Mouse (Mus musculus) E14TG2a.4 (cell line): Measurements from ENCODE around the gene Castor1.

Experiments
- H3K27me3 ChIP-seq: 2 replicates; pipeline ENCODE4 v1.6.1; 2014; ENCODE audit warnings: low read length, control low read depth; ENCODE audit not compliant: insufficient read depth
- H3K36me3 ChIP-seq: 2 replicates; pipeline ENCODE4 v1.6.1; 2014; ENCODE audit warnings: low read length, control low read depth; ENCODE audit not compliant: insufficient read depth
- H3K4me1 ChIP-seq: replicated peaks from 2 replicates; pipeline ENCODE4 v1.6.1; 2014; ENCODE audit warnings: low read depth, low read length, control low read depth
- H3K4me3 ChIP-seq: replicated peaks from 2 replicates; pipeline ENCODE4 v1.5.1; 2014; ENCODE audit warnings: mild to moderate bottlenecking, low read length
- H3K9me3 ChIP-seq: 2 replicates; pipeline ENCODE4 v1.6.1; 2014; ENCODE audit warnings: low read length, control low read depth
- CTCF ChIP-seq: conservative IDR thresholded peaks from 2 replicates; pipeline ENCODE4 v1.5.1; 2014; ENCODE audit warnings: low read length
- NANOG ChIP-seq: IDR thresholded peaks from 2 replicates; pipeline ENCODE4 v1.6.1; 2014; ENCODE audit warnings: borderline replicate concordance, low read length, mixed read lengths
- POU5F1 ChIP-seq: IDR thresholded peaks from 2 replicates; pipeline ENCODE4 v1.6.1; 2014; ENCODE audit warnings: low read length, borderline replicate concordance

Castor1 gene

GRCm38 (mm10) chr11:4246126-4246525, 28.1 kb downstream of the Castor1 start:
- peak; percentile 93 for TF ChIP-seq NANOG
- TF ChIP-seq POU5F1: no peak
- TF ChIP-seq CTCF: no peak
- H3K4me1 ChIP-seq: peaks cover 59% of the 10 kb centered on the region
- no peaks in the 10 kb centered on the region for H3K36me3 ChIP-seq
- no peaks in the 10 kb centered on the region for H3K27me3 ChIP-seq
- peak overlapping the region; percentile 66 for H3K4me3 ChIP-seq
- peaks cover 12% of the 10 kb centered on the region for H3K9me3 ChIP-seq

GRCm38 (mm10) chr11:4246623-4247022, 28.6 kb downstream of the Castor1 start:
- Histone ChIP-seq H3K9me3 (peaks cover 16% of the 10 kb centered on the region), H3K36me3 (no peaks in the 10 kb centered on the region), H3K27me3 (no peaks in the 10 kb centered on the region), H3K4me1 (peaks cover 59% of the 10 kb centered on the region), H3K4me3 (peak overlapping the region; percentile 66; the same call in 1 of the 2 replicates)
- TF ChIP-seq POU5F1 (no peak), CTCF (no peak), NANOG (no peak)

- H3K9me3 ChIP-seq: peaks cover 16% of the 10 kb centered on the region
- H3K4me1 ChIP-seq: peaks cover 62% of the 10 kb centered on the region
- TF ChIP-seq NANOG (no peak), POU5F1 (no peak), CTCF (no peak)
- no peaks in the 10 kb centered on the region for H3K36me3 ChIP-seq
- peak overlapping the region; percentile 50 for H3K4me3 ChIP-seq
- H3K27me3 ChIP-seq: no peaks in the 10 kb centered on the region
These were observed 29.4 kb downstream of the Castor1 start for GRCm38 (mm10) chr11:4247201-4247959.

GRCm38 (mm10) chr11:4249151-4249550, 31.1 kb downstream of the Castor1 start:
- peaks cover 16% of the 10 kb centered on the region for H3K9me3 ChIP-seq
- no peaks in the 10 kb centered on the region for H3K27me3 ChIP-seq
- TF ChIP-seq POU5F1 (no peak), NANOG (no peak), CTCF (no peak)
- no peak overlapping the region for H3K4me3 ChIP-seq
- no peaks in the 10 kb centered on the region for H3K36me3 ChIP-seq
- peaks cover 71% of the 10 kb centered on the region for H3K4me1 ChIP-seq

GRCm38 (mm10) chr11:4250290-4250689, 32.3 kb downstream of the Castor1 start:
- Histone ChIP-seq H3K9me3 (peaks cover 16% of the 10 kb centered on the region), H3K27me3 (no peaks in the 10 kb centered on the region), H3K4me3 (no peak overlapping the region), H3K36me3 (no peaks in the 10 kb centered on the region), H3K4me1 (peaks cover 68% of the 10 kb centered on the region)
- TF ChIP-seq NANOG (no peak), CTCF (no peak), POU5F1 (no peak)

GRCm38 (mm10) chr11:4251376-4251775, 33.4 kb downstream of the Castor1 start:
- H3K4me3 ChIP-seq: no peak overlapping the region
- H3K36me3 ChIP-seq: no peaks in the 10 kb centered on the region
- peaks cover 16% of the 10 kb centered on the region for H3K9me3 ChIP-seq
- H3K4me1 ChIP-seq: peaks cover 68% of the 10 kb centered on the region
- no peak for TF ChIP-seq POU5F1
- TF ChIP-seq CTCF: no peak
- no peak for TF ChIP-seq NANOG
- no peaks in the 10 kb centered on the region for H3K27me3 ChIP-seq

- Histone ChIP-seq H3K36me3 (no peaks in the 10 kb centered on the region), H3K4me1 (peaks cover 68% of the 10 kb centered on the region), H3K4me3 (no peak overlapping the region), H3K9me3 (peaks cover 16% of the 10 kb centered on the region), H3K27me3 (no peaks in the 10 kb centered on the region)
- TF ChIP-seq CTCF: no peak
- 0 out of 2 replicates have a peak, but pooled peaks have one; percentile 5 for TF ChIP-seq NANOG
These were observed 34.9 kb downstream of the Castor1 start for GRCm38 (mm10) chr11:4252886-4253285.

GRCm38 (mm10) chr11:4256846-4257607, 39.0 kb downstream of the Castor1 start, which contains the start of gene Lif:
Gene Lif, plus strand, starts transcription at chr11:4257557.
- no peaks in the 10 kb centered on the region for H3K36me3 ChIP-seq
- TF ChIP-seq NANOG (no peak), POU5F1 (no peak), CTCF (no peak)
- H3K27me3 ChIP-seq: no peaks in the 10 kb centered on the region
- peaks cover 5% of the 10 kb centered on the region; the same call in 1 of the 2 replicates for H3K9me3 ChIP-seq
- peaks cover 75% of the 10 kb centered on the region for H3K4me1 ChIP-seq
- H3K4me3 ChIP-seq: peak within 1 kb of the TSS; percentile 30; the same call in 1 of the 2 replicates
